Mouse (Mus musculus) erythroblast, embryonic 14.5 days (primary cell): ENCODE data around the gene Gba.

ENCODE experiments used
- GATA1 ChIP-seq: IDR thresholded peaks from 2 replicates; pipeline ENCODE4 v1.6.1; 2012; ENCODE audit warnings: low read length, inconsistent platforms, mixed read lengths
- TAL1 ChIP-seq: IDR thresholded peaks from 3 replicates; pipeline ENCODE4 v1.6.1; 2012; ENCODE audit warnings: low read length, inconsistent platforms, mixed read lengths

DNA sequence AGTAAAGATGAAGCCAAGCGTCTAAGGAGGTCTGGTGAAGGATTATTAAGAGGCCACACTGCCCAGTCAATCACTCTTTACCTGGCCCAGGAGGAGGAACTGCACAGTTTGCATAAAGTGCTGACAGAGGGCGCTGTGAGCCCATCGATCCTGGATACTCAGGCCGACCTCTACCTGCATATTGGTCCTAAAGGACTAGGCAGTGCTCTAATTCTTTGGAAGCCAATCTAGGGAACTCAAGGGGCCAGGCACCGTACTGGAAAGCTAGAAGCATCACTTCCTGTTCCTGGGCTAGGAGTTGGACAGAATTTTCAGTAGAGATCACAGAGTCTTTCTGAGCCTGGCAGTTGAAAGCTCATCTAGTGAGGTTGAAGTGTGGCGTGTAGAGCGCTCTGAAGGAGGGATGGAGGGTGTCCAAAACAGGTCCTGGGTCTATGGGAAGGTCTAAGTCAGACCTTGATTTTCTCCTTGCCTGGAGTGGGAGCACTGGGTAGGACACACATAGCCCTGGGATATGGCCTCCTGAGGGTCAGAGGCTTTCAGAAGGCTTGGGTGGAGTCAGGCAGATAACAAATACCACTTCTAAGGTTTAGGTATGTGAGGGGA, 47.8 kb downstream of the Gba start:
- TF ChIP-seq GATA1 (no peak), TAL1 (no peak)
